Mouse (Mus musculus) G1E (cell line): ENCODE data around the gene Olfr1451. TPM values are rescaled to one million over a fixed set of nuclear protein-coding genes. Genes with fewer than 3 reads are reported as not detected.
"Not testable (repeated sequence)": the region's sequence is repeated elsewhere in the genome, so short reads cannot be mapped to it uniquely, and the experiment has no call there.

Experiments used
- ATAC-seq: 2 replicates; pipeline ENCODE4 v1.8.0; 2016; ENCODE audit warnings: mild to moderate bottlenecking; ENCODE audit not compliant: insufficient number of reproducible peaks, poor library complexity, low FRiP score, severe bottlenecking; ENCODE audit errors: extremely low read depth
- DNase-seq: peaks from one replicate; pipeline ENCODE4 v3.0.0; 2012; ENCODE audit warnings: low spot score
- H3K27me3 ChIP-seq: 2 replicates; pipeline ENCODE4 v1.6.1; 2012; ENCODE audit warnings: mild to moderate bottlenecking, low read length, inconsistent platforms; ENCODE audit not compliant: insufficient read depth
- H3K36me3 ChIP-seq: replicated peaks from 2 replicates; pipeline ENCODE3; 2012; ENCODE audit warnings: mild to moderate bottlenecking, inconsistent platforms
- H3K4me1 ChIP-seq: 2 replicates; pipeline ENCODE4 v1.6.1; 2012; ENCODE audit warnings: low read depth, low read length, inconsistent platforms, mixed read lengths; ENCODE audit not compliant: insufficient read depth
- H3K4me3 ChIP-seq: 2 replicates; pipeline ENCODE4 v1.5.1; 2012; ENCODE audit warnings: low read depth, mild to moderate bottlenecking, inconsistent platforms, low read length, moderate library complexity, mixed read lengths
- H3K9me3 ChIP-seq: replicated peaks from 2 replicates; pipeline ENCODE4 v1.6.1; 2012; ENCODE audit warnings: inconsistent platforms
- CTCF ChIP-seq: IDR thresholded peaks from 2 replicates; pipeline ENCODE4 v1.5.1; 2012; ENCODE audit warnings: low read depth, low read length, inconsistent platforms, mixed read lengths
- GATA1 ChIP-seq: IDR thresholded peaks from 2 replicates; pipeline ENCODE4 v1.6.1; 2012; ENCODE audit warnings: borderline replicate concordance, low read length, inconsistent platforms, mixed read lengths
- GATA2 ChIP-seq: IDR thresholded peaks from 2 replicates; pipeline ENCODE4 v1.6.1; 2012; ENCODE audit warnings: low read depth, low read length, inconsistent platforms, borderline replicate concordance
- POLR2AphosphoS5 ChIP-seq: IDR thresholded peaks from 2 replicates; pipeline ENCODE4 v1.6.1; 2012; ENCODE audit warnings: low read depth, low read length, inconsistent platforms; ENCODE audit not compliant: insufficient replicate concordance
- TAL1 ChIP-seq: conservative IDR thresholded peaks from 2 replicates; pipeline ENCODE4 v1.6.1; 2012; ENCODE audit warnings: low read depth, low read length, inconsistent platforms, mixed read lengths
- polyA plus RNA-seq: library from polyadenylated mRNA; stranded (reverse); fragments of >175 nt; gene quantifications from 2 replicates; pipeline ENCODE4 v1.2.3, GENCODE M21; 2012
- total RNA-seq, 2 experiments: library from RNA; stranded (forward) in 1 of 2; stranded (reverse) in 1 of 2; fragments of 200-1000 nt in 1 of 2; fragments of >200 nt in 1 of 2; fragmentation: Nextera tagmentation in 1 of 2; gene quantifications; 2 replicates each; pipeline ENCODE4 v1.2.3; 2014 to 2017

Olfr1451 gene
- total RNA-seq (2014; fragmentation: Nextera tagmentation) (not detected in 2 replicates), total RNA-seq (2017) (0.27 TPM in 1 of 2 replicates, not detected in the other), polyA plus RNA-seq (not detected in 2 replicates)

DNA sequence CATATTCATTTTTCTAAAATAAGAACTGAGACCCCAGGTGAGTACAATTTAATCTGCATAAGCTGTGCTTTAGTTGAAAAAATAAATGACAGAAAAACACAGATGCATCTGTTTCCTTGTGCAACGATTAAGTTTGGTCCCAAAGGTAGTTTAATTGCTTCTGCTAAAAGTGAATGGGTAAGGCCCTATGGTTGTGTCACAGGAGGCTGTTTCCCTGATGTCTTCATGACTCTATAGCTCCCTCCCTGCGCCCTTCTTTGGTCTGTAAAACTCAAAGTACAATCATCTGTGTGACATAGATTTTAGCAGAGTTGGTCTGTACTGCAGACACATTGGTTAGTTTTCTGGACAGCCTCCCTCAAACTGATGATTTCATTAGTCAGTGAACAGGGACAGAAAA is at the start of gene Olfr1451:
Gene Olfr1451, plus strand, starts transcription at position 301 of the 400 bp plus-strand sequence.
- H3K27me3 ChIP-seq, result no peaks in the 10 kb centered on the region
- no peaks in the 10 kb centered on the region for H3K9me3 ChIP-seq
- no peaks in the 10 kb centered on the region for H3K36me3 ChIP-seq
- H3K4me1 ChIP-seq, result no peaks in the 10 kb centered on the region
- no peak for TF ChIP-seq GATA1
- TF ChIP-seq CTCF, result no peak
- TF ChIP-seq TAL1, result no peak
- no peak for TF ChIP-seq GATA2
- no peak for TF ChIP-seq POLR2AphosphoS5
- no peak within 1 kb of the TSS for H3K4me3 ChIP-seq
- no peak for DNase-seq
- ATAC-seq, result no peak

DNA sequence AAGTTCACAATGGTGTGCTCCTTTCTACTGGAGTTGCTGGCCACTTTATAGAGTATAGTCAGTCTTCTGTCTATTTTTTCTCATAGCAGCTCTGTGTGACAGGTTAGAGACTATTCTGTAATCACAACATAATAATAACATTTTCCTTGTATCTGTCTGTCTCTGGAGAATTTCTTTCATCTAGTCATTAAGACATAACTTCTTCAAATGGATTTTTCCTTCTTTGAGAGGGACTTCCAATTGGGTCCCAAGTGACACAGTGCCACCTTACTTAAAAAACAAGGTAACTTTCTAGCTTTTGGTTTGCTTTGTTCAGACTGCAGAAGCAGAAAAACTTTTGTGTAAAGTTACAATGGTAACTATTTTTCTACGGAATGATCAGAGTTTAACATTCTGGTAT is 44.9 kb upstream of the Olfr1451 start, which contains the start of gene Olfr1450:
Gene Olfr1450, plus strand, starts transcription at position 301 of the 400 bp plus-strand sequence.
- no peaks in the 10 kb centered on the region for H3K27me3 ChIP-seq
- H3K36me3 ChIP-seq, result no peaks in the 10 kb centered on the region
- no peaks in the 10 kb centered on the region for H3K4me1 ChIP-seq
- H3K4me3 ChIP-seq, result no peak within 1 kb of the TSS
- H3K9me3 ChIP-seq, result no peaks in the 10 kb centered on the region
- DNase-seq, result no peak
- TF ChIP-seq TAL1 (no peak), GATA1 (no peak), CTCF (no peak), GATA2 (no peak), POLR2AphosphoS5 (no peak)
- ATAC-seq, result no peak

DNA sequence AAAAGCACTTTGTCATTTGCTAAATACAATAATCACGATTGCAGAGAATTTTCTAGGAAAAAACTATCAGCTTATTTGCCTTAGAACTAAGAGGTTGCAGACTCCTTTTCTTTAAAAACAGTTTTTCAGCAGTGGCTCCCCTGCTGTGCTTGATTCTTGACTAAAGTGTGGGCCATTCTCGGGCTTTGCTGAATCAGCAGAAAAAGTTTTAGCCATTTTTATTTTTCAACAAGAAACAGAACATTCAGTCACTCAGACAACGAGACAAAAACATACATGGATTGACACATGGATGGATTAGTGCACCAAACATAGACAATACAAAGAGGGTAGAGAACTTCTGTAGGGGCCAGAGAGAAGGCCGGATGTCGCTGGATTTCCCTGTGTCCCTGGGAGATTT is 24.7 kb upstream of the Olfr1451 start:
- DNase-seq, result not testable (repeated sequence)

DNA sequence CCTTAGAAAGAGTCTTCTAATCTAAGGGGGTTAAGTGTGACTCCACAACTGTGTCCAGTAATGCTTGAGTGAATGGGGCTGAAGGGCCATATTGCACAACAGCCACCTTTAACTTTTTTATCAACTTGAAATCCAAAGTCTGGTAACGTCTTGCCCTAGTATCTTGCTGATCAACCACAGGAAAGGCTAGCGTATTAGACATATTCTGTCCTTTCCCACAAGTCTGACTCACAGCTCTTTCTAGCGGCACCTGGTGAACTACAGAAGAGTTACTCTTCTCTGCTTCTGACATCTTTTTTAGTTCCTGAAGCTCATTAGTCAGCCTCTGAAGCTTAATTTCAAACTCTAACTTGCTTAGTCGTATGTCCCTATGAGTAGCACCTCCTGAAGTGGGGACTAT is 2.5 kb upstream of the Olfr1451 start:
- H3K4me1 ChIP-seq, result not testable (repeated sequence)

More for the DNA sequence above, 24.7 kb upstream of the Olfr1451 start:
- not testable (repeated sequence) for H3K4me1 ChIP-seq, H3K9me3 ChIP-seq, H3K4me3 ChIP-seq, H3K36me3 ChIP-seq, H3K27me3 ChIP-seq, ATAC-seq

GRCm38 (mm10) chr19:13028227-13028626 is 33.4 kb downstream of the Olfr1451 start, which contains the start of gene Olfr1453:
Gene Olfr1453, minus strand, starts transcription at chr19:13028327.
- no peak within 1 kb of the TSS for H3K4me3 ChIP-seq
- H3K36me3 ChIP-seq, result no peaks in the 10 kb centered on the region
- no peaks in the 10 kb centered on the region for H3K9me3 ChIP-seq
- H3K27me3 ChIP-seq, result no peaks in the 10 kb centered on the region
- no peaks in the 10 kb centered on the region for H3K4me1 ChIP-seq
- no peak for ATAC-seq
- no peak for DNase-seq
- TF ChIP-seq TAL1, result no peak
- TF ChIP-seq CTCF, result no peak
- TF ChIP-seq GATA2, result no peak

More for the DNA sequence above, 2.5 kb upstream of the Olfr1451 start:
- not testable (repeated sequence) for H3K36me3 ChIP-seq, H3K4me3 ChIP-seq, H3K9me3 ChIP-seq, ATAC-seq, H3K27me3 ChIP-seq, DNase-seq

Other genes with a start within 250 kb of the Olfr1451 start
- gene Cntf, start 229.4 kb upstream of the Olfr1451 start, total RNA-seq (2014; fragmentation: Nextera tagmentation), result 7.4 TPM in 1 of 2 replicates, not detected in the other
- 3.0 and 4.0 TPM in 2 replicates for gene Cntf, start 229.4 kb upstream of the Olfr1451 start, total RNA-seq (2017)
- gene Cntf, start 229.4 kb upstream of the Olfr1451 start, polyA plus RNA-seq, result 0.06 and 0.10 TPM in 2 replicates
- gene Zfp91, start 198.9 kb upstream of the Olfr1451 start, total RNA-seq (2014; fragmentation: Nextera tagmentation), result 90.3 and 97.4 TPM in 2 replicates
- gene Zfp91, start 198.9 kb upstream of the Olfr1451 start, total RNA-seq (2017), result 112 and 117 TPM in 2 replicates
- 26.5 and 36.0 TPM in 2 replicates for gene Zfp91, start 198.9 kb upstream of the Olfr1451 start, polyA plus RNA-seq
- 0.68 and 2.1 TPM in 2 replicates for gene Lpxn, start 198.8 kb upstream of the Olfr1451 start, total RNA-seq (2014; fragmentation: Nextera tagmentation)
- 2.5 and 3.5 TPM in 2 replicates for gene Lpxn, start 198.8 kb upstream of the Olfr1451 start, total RNA-seq (2017)
- gene Lpxn, start 198.8 kb upstream of the Olfr1451 start, polyA plus RNA-seq, result 0.03 TPM in 1 of 2 replicates, not detected in the other
- not detected in 2 replicates for gene Gm5244, start 148.3 kb upstream of the Olfr1451 start, total RNA-seq (2014; fragmentation: Nextera tagmentation)
- not detected in 2 replicates for gene Gm5244, start 148.3 kb upstream of the Olfr1451 start, total RNA-seq (2017)
- gene Gm5244, start 148.3 kb upstream of the Olfr1451 start, polyA plus RNA-seq, result not detected in 2 replicates
- not detected in 2 replicates for gene Olfr1444, start 137.7 kb upstream of the Olfr1451 start, total RNA-seq (2014; fragmentation: Nextera tagmentation)
- gene Olfr1444, start 137.7 kb upstream of the Olfr1451 start, total RNA-seq (2017), result 0.16 TPM in 1 of 2 replicates, not detected in the other
- gene Olfr1444, start 137.7 kb upstream of the Olfr1451 start, polyA plus RNA-seq, result not detected in 2 replicates
- gene Olfr1445, start 111.2 kb upstream of the Olfr1451 start, total RNA-seq (2014; fragmentation: Nextera tagmentation), result not detected in 2 replicates
- gene Olfr1445, start 111.2 kb upstream of the Olfr1451 start, total RNA-seq (2017), result not detected in 2 replicates
- gene Olfr1445, start 111.2 kb upstream of the Olfr1451 start, polyA plus RNA-seq, result not detected in 2 replicates
- gene Olfr1446, start 101.5 kb upstream of the Olfr1451 start, total RNA-seq (2014; fragmentation: Nextera tagmentation), result not detected in 2 replicates
- gene Olfr1446, start 101.5 kb upstream of the Olfr1451 start, total RNA-seq (2017), result 0.06 and 0.16 TPM in 2 replicates
- gene Olfr1446, start 101.5 kb upstream of the Olfr1451 start, polyA plus RNA-seq, result not detected in 2 replicates
- not detected in 2 replicates for gene Olfr1447, start 91.3 kb upstream of the Olfr1451 start, total RNA-seq (2014; fragmentation: Nextera tagmentation)
- gene Olfr1447, start 91.3 kb upstream of the Olfr1451 start, total RNA-seq (2017), result 0.27 TPM in 1 of 2 replicates, not detected in the other
- not detected in 2 replicates for gene Olfr1447, start 91.3 kb upstream of the Olfr1451 start, polyA plus RNA-seq
- not detected in 2 replicates for gene Olfr1448, start 70.6 kb upstream of the Olfr1451 start, total RNA-seq (2014; fragmentation: Nextera tagmentation)
- gene Olfr1448, start 70.6 kb upstream of the Olfr1451 start, total RNA-seq (2017), result 0.11 and 0.12 TPM in 2 replicates
- not detected in 2 replicates for gene Olfr1448, start 70.6 kb upstream of the Olfr1451 start, polyA plus RNA-seq
- not detected in 2 replicates for gene Olfr1449, start 64.2 kb upstream of the Olfr1451 start, total RNA-seq (2014; fragmentation: Nextera tagmentation)
- gene Olfr1449, start 64.2 kb upstream of the Olfr1451 start, total RNA-seq (2017), result 0.49 TPM in 1 of 2 replicates, not detected in the other
- gene Olfr1449, start 64.2 kb upstream of the Olfr1451 start, polyA plus RNA-seq, result not detected in 2 replicates
- not detected in 2 replicates for gene Olfr1450, start 44.8 kb upstream of the Olfr1451 start, total RNA-seq (2014; fragmentation: Nextera tagmentation)
- gene Olfr1450, start 44.8 kb upstream of the Olfr1451 start, total RNA-seq (2017), result 0.16 TPM in 1 of 2 replicates, not detected in the other
- gene Olfr1450, start 44.8 kb upstream of the Olfr1451 start, polyA plus RNA-seq, result not detected in 2 replicates
- gene Olfr1453, start 33.3 kb downstream of the Olfr1451 start, total RNA-seq (2014; fragmentation: Nextera tagmentation), result not detected in 2 replicates
- gene Olfr1453, start 33.3 kb downstream of the Olfr1451 start, total RNA-seq (2017), result 0.23 and 0.38 TPM in 2 replicates
- gene Olfr1453, start 33.3 kb downstream of the Olfr1451 start, polyA plus RNA-seq, result not detected in 2 replicates
- not detected in 2 replicates for gene Olfr1454, start 65.6 kb downstream of the Olfr1451 start, total RNA-seq (2014; fragmentation: Nextera tagmentation)
- gene Olfr1454, start 65.6 kb downstream of the Olfr1451 start, total RNA-seq (2017), result 0.05 TPM in 1 of 2 replicates, not detected in the other
- not detected in 2 replicates for gene Olfr1454, start 65.6 kb downstream of the Olfr1451 start, polyA plus RNA-seq
- gene Olfr1457, start 102.9 kb downstream of the Olfr1451 start, total RNA-seq (2014; fragmentation: Nextera tagmentation), result not detected in 2 replicates
- 0.12 TPM in 1 of 2 replicates, not detected in the other for gene Olfr1457, start 102.9 kb downstream of the Olfr1451 start, total RNA-seq (2017)
- gene Olfr1457, start 102.9 kb downstream of the Olfr1451 start, polyA plus RNA-seq, result not detected in 2 replicates
- not detected in 2 replicates for gene Olfr1458, start 111.8 kb downstream of the Olfr1451 start, total RNA-seq (2014; fragmentation: Nextera tagmentation)
- not detected in 2 replicates for gene Olfr1458, start 111.8 kb downstream of the Olfr1451 start, total RNA-seq (2017)
- not detected in 2 replicates for gene Olfr1458, start 111.8 kb downstream of the Olfr1451 start, polyA plus RNA-seq
- not detected in 2 replicates for gene Olfr1459, start 154.5 kb downstream of the Olfr1451 start, total RNA-seq (2014; fragmentation: Nextera tagmentation)
- 0.12 and 0.27 TPM in 2 replicates for gene Olfr1459, start 154.5 kb downstream of the Olfr1451 start, total RNA-seq (2017)
- gene Olfr1459, start 154.5 kb downstream of the Olfr1451 start, polyA plus RNA-seq, result not detected in 2 replicates
- not detected in 2 replicates for gene Olfr1461, start 168.0 kb downstream of the Olfr1451 start, total RNA-seq (2014; fragmentation: Nextera tagmentation)
- 0.05 TPM in 1 of 2 replicates, not detected in the other for gene Olfr1461, start 168.0 kb downstream of the Olfr1451 start, total RNA-seq (2017)
- not detected in 2 replicates for gene Olfr1461, start 168.0 kb downstream of the Olfr1451 start, polyA plus RNA-seq
- gene Olfr1462, start 190.7 kb downstream of the Olfr1451 start, total RNA-seq (2014; fragmentation: Nextera tagmentation), result not detected in 2 replicates
- 0.11 and 0.52 TPM in 2 replicates for gene Olfr1462, start 190.7 kb downstream of the Olfr1451 start, total RNA-seq (2017)
- gene Olfr1462, start 190.7 kb downstream of the Olfr1451 start, polyA plus RNA-seq, result not detected in 2 replicates
- not detected in 2 replicates for gene Olfr1463, start 236.3 kb downstream of the Olfr1451 start, total RNA-seq (2014; fragmentation: Nextera tagmentation)
- 0.35 TPM in 1 of 2 replicates, not detected in the other for gene Olfr1463, start 236.3 kb downstream of the Olfr1451 start, total RNA-seq (2017)
- gene Olfr1463, start 236.3 kb downstream of the Olfr1451 start, polyA plus RNA-seq, result not detected in 2 replicates